Mouse (Mus musculus) bone marrow macrophage, adult 2 months (primary cell): ENCODE measurements around the gene Tekt1.

ENCODE experiments used
- CTCF ChIP-seq: IDR thresholded peaks from 2 replicates; pipeline ENCODE4 v1.5.1; 2012; ENCODE audit warnings: low read depth, mild to moderate bottlenecking, low read length, moderate library complexity
- POLR2A ChIP-seq: IDR thresholded peaks from 2 replicates; pipeline ENCODE4 v1.6.1; 2012; ENCODE audit warnings: mild to moderate bottlenecking, low read depth, low read length, borderline replicate concordance

- TF ChIP-seq CTCF = no peak
- no peak for TF ChIP-seq POLR2A
Observed at GRCm38 (mm10) chr11:72332951-72333667, 29.1 kb downstream of the Tekt1 start.
